Mouse (Mus musculus) gastrocnemius, adult 2 months (tissue): ENCODE data around the gene Gm3173. TPM values are rescaled to one million over a fixed set of nuclear protein-coding genes. Genes with fewer than 3 reads are reported as not detected.
"Not testable (repeated sequence)": the region's sequence is repeated elsewhere in the genome, so short reads cannot be mapped to it uniquely, and the experiment has no call there.

ENCODE experiments used
- DNase-seq: peaks from one replicate; pipeline ENCODE4 v3.0.0; 2022
- H3K27ac ChIP-seq: fragments of 200-600 bp; 2 replicates; pipeline ENCODE4 v1.8.1; 2022; ENCODE audit warnings: mild to moderate bottlenecking
- H3K4me3 ChIP-seq: fragments of 200-600 bp; 2 replicates; pipeline ENCODE4 v1.8.1; 2022; ENCODE audit warnings: mild to moderate bottlenecking, moderate library complexity
- intact Hi-C: fragments of 180-260 bp; cut with DNase I; formaldehyde crosslinking; loops from one replicate; pipeline ENCODE4 v1.15.1; 2025
- long read RNA-seq, 2 experiments: library from polyadenylated mRNA; stranded (forward); transcript quantifications; one replicate each; pipeline ENCODE4 v2.0.0; 2021
- total RNA-seq, 2 experiments: library from RNA; stranded (reverse); gene quantifications; 2 replicates each; pipeline ENCODE4 v1.2.3; 2021

Gm3173 gene
- not detected for total RNA-seq
- long read RNA-seq, experiment 1, result 0 reads
- long read RNA-seq, experiment 2, result 0 reads

DNA sequence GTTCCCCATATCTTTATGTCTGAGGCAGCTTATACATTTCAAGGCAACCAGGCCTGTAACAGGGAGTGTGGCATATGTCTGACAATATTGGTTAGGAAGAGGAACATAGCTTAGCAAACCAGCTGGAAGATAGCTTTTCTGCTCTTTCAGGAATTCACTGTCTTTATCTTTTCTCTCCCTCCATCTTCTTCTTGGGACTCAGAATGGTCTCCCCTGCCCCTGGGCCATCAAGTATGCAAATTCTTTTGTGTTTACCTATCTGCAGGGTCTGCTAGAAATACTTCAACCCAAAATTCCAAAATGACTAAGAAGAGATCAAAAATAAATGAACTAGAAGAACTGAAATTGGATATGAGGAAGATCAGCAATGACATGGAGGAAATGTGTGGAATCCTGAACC, at the start of gene Gm3173:
Gm3173 (plus strand) TSS at position 301 of the 400 bp plus-strand sequence.
- intact Hi-C loops, result not testable (repeated sequence)

DNA sequence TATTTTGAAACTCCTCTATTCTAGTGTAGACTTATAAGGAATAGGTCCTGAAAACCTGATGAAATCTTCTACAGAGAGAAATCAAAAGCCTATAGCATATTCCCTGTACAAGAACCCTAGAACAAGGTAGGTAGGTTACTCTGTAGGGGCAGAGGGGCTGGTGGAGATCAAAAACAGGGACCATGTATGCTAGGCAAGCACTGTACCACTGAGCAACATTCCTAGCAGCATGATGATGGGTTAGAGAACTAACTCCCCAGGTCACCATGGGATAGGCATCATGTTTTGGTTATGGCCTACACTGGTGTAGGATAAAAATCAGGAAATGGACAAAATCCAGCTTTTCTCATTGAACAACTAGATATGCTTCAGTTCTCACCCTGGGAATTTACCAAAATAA, 45.2 kb upstream of the Gm3173 start:
- DNase-seq, H3K4me3 ChIP-seq, intact Hi-C loops: not testable (repeated sequence)

More for the DNA sequence above, at the start of gene Gm3173:
- H3K27ac ChIP-seq, DNase-seq, H3K4me3 ChIP-seq: not testable (repeated sequence)

DNA sequence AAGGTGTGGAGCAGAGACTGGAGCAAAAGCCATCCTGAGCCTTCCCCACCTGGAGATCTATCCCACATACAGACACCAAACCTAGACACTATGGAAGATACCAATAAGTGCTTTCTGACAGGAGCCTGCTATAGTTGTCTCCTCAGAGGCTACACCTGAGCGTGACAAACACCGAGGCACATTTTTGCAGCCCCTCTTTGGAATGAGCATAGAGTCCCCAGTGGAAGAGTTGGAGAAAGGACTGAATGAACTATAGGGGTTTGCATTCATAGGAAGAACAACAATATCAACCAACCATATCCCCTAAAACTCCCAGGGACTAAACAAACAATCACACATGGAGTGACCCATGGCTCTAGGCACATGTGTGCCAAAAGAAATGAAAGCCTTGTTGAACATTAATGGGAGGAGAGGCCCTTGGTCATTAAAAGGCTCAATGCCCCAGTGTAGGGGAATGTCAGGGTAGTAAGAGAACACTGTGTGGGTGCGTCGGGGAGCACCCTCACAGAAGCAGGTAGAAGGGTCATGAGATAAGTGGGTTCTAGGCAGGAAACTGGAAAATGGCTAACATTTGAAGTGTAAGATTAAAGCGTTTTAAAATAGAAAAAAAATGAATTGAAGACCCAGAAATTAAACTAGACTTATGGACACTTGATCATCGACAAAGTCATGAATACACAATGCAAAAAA, 37.8 kb upstream of the Gm3173 start:
- DNase-seq, H3K27ac ChIP-seq, intact Hi-C loops, H3K4me3 ChIP-seq: not testable (repeated sequence)

More for the DNA sequence above, 45.2 kb upstream of the Gm3173 start:
- not testable (repeated sequence) for H3K27ac ChIP-seq

DNA sequence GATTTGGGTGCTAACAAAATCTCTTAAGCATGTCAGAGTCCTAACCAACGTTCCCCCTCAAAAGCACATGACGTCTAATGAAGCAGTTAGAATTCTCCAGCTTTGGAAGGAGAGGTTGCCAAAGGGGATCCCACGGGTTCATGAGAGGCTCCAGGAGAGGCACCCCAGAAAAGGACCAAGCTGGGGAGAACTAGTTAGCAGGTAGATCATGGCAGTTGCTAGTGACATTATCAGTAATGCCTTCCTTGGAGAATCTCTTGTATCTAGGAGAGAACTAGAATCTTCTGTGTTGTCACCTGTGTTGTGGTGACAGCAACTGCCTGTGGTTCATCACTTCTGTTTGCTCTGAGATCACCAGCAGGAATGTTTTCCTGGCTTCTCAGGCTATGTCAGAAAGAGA, 33.6 kb upstream of the Gm3173 start, which contains the start of gene Gm3159:
Gm3159 (plus strand) TSS at position 301 of the 400 bp plus-strand sequence.
- DNase-seq, H3K4me3 ChIP-seq, H3K27ac ChIP-seq, intact Hi-C loops: not testable (repeated sequence)

DNA sequence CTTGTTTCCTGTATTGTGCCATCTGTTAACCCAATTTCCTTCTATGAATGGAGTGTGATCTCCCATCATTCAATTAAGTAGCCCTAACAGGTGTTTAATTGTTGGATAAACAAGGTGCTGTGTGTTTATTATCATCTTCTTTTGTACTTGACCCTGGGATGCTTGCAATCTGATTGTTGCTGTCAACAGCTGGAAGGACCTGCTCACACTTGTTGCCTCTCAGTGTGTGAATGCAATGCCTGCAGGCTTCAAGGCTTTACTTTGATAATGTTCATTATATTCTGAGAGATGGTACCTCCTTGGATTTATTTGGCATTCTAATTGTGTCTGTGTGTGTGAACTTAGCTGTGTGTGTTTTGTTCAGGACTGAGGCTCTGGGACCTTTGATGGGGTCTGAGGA, 32.2 kb upstream of the Gm3173 start:
- intact Hi-C loops, DNase-seq, H3K27ac ChIP-seq, H3K4me3 ChIP-seq: not testable (repeated sequence)

DNA sequence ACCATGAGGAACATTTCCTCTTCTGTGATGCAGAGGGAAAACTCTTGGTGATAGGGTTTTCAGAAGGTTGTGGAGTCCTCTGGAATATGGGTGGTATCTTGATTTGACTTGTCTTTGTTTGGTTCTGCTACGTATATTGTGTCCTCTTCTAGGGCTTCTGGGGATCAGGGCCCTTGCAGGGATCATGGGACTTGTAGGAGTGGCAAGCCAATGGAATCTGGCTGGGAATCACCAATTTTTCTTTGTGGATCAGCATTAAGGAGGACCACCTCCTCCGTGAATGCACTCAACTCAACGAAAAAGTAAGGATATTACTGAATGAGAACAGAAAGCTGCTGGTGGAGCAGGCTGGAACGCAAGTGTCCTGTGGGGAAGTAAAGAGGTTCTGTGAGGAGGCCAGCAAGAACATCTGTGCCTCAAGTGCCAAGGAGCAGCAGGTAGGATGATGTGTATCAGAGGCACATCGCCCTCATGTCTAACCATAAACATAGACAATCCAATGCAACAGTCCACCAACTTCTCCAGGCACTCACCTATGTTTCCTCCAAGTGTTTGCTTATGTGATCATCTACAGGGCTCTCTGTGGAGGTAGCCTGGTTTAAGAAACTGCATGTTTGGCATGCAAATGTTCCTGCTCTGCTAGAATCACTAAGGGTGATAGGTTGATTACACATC, 30.5 kb upstream of the Gm3173 start:
- H3K27ac ChIP-seq, H3K4me3 ChIP-seq, intact Hi-C loops: not testable (repeated sequence)
- DNase-seq, result peak; percentile 9

DNA sequence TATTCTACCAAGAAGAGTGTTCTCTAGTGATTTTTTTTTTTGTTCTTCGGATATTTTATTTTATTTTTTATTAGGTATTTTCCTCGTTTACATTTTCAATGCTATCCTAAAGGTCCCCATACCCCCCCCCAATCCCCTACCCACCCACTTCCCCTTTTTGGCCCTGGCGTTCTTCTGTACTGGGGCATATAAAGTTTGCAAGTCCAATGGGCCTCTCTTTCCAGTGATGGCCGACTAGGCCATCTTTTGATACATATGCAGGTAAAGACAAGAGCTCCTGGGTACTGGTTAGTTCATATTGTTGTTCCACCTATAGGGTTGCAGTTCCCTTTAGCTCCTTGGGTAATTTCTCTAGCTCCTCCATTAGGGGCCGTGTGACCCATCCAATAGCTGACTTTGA, 29.5 kb upstream of the Gm3173 start:
- H3K27ac ChIP-seq, H3K4me3 ChIP-seq, intact Hi-C loops: not testable (repeated sequence)
- peak; percentile 6 for DNase-seq

DNA sequence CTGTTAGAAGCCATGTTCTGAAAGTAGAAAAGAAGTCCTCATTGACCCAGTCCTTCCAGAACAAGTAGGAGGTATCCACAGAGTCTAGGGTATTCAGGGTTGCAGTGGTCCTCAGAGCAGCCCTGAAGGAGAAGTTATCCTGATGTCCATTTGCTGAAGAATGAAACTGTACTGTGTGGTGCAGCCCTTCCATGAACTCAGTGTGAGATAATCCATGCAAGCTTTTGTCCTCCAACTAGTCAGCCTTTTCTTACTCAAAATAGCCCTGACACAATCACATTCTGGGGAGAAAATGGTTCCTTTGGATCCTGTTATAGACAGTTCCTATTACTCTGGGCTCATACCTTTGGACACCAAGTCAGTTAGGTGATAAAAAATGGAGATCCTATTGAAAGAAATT, 27.0 kb upstream of the Gm3173 start:
- DNase-seq, H3K27ac ChIP-seq, H3K4me3 ChIP-seq, intact Hi-C loops: not testable (repeated sequence)

DNA sequence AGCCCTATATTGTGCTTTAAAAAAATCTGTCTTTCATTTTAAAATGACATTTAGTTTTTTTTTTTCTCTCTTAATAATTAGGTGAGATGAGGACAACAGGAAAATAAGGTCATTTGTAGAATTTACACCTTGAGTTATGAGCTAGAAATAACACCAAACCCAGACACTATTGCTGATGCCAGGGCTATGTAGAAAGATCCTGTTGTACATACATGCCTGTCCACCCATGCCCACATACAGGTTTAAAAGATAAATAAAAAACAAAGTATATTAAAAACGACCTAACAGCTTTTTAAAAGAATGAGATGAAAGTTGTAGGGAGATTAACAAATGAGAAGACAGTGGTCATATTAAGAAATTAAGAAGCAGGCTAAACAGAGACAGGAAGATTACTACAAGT, 20.9 kb upstream of the Gm3173 start:
- H3K27ac ChIP-seq, H3K4me3 ChIP-seq, DNase-seq, intact Hi-C loops: not testable (repeated sequence)

DNA sequence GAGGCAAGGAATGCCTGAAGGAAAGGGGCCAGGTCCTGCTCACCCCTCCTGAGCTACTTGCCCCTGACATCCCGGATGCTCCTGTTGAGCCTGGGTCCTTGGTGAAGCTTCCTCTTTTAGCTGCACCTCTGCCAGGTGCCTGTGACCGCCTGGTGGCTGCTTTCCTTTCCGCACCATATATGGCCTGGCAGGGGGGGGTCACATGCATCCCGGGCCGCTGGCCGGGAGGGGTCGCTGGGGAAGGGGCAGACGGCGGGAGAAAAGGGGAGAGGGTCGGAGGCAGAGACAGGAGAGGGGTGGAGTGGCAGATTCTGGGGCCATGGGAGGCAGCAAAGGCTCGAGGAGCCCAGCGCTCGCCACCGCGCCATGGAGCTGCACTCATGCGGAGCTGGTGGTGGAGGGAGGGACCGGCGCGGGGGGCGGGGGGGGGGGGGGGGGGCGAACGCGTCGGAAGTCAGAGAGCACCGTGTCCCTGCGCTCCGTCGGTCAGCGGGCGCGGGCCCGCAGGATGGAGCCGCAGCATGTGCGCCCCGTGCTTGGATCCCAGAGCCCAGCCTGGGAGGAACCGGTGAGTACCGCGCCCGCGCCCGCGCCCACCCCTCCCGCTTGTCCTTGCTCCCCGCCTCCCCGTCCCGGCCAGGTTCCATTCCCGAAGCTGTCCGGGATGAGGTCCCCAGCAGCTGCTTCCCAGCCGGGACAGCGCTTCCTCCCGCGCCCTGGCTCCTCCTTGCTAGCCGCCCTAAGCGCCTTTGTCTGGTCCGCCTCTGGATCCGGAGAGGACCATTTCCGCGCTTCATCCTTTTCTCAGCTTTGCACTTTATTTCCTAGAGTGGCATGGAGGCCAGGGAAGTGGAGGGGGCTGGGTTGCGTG, 15.6 kb upstream of the Gm3173 start, which contains the start of gene Gm3164:
Gm3164 (plus strand) TSS at position 484 of the 871 bp plus-strand sequence.
- peak; percentile 69 for DNase-seq
- H3K27ac ChIP-seq, result peak within 1 kb of the TSS; percentile 38
- H3K4me3 ChIP-seq, result peak within 1 kb of the TSS; percentile 67
- intact Hi-C loops, result not testable (repeated sequence)

DNA sequence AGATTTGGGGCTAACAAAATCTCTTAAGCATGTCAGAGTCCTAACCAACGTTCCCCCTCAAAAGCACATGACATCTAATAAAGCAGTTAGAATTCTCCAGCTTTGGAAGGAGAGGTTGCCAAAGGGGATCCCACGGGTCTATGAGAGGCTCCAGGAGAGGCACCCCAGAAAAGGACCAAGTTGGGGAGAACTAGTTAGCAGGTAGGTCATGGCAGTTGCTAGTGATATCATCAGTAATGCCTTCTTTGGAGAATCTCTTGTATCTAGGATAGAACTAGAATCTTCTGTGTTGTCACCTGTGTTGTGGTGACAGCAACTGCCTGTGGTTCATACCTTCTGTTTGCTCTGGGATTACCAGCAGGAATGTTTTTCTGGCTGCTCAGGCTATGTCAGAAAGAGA, 50.7 kb downstream of the Gm3173 start, which contains the start of gene Gm3182:
Gm3182 (plus strand) TSS at position 301 of the 400 bp plus-strand sequence.
- intact Hi-C loops, result not testable (repeated sequence)

DNA sequence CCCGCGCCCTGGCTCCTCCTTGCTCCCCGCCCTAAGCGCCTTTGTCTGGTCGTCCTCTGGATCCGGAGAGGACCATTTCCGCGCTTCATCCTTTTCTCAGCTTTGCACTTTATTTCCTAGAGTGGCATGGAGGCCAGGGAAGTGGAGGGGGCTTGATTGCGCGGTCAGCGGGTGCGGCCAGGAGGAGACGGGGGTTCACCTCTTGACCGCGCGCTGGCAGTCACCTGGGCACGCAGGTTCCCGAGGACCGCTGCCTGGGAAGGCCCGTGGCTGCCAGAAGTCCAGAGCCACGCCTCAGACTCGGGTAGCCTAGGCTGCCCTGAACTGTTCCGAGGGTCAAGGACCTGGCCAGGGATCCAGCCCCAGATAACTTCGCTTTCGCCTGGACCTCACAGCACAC, 68.6 kb downstream of the Gm3173 start:
- intact Hi-C loops, H3K27ac ChIP-seq, DNase-seq: not testable (repeated sequence)
- H3K4me3 ChIP-seq, result peak overlapping the region; percentile 40

More for the DNA sequence above, 50.7 kb downstream of the Gm3173 start, which contains the start of gene Gm3182:
- not testable (repeated sequence) for H3K4me3 ChIP-seq, DNase-seq, H3K27ac ChIP-seq

DNA sequence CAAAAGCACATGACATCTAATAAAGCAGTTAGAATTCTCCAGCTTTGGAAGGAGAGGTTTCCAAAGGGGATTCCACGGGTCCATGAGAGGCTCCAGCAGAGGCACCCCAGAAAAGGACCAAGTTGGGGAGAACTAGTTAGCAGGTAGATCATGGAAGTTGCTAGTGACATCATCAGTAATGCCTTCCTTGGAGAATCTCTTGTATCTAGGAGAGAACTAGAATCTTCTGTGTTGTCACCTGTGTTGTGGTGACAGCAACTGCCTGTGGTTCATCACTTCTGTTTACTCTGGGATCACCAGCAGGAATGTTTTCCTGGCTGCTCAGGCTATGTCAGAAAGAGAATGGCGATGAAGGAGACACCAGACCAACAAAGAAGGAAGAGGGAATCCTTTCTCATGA, 124.3 kb downstream of the Gm3173 start, which contains the start of gene Gm3047:
Gm3047 (plus strand) TSS at position 301 of the 400 bp plus-strand sequence.
- H3K27ac ChIP-seq, intact Hi-C loops, H3K4me3 ChIP-seq, DNase-seq: not testable (repeated sequence)

Other genes with a start within 250 kb of the Gm3173 start
- not detected for gene Gm2974, start 248.4 kb upstream of the Gm3173 start, total RNA-seq
- gene Gm3138, start 181.4 kb upstream of the Gm3173 start, total RNA-seq, result not detected
- not detected for gene Gm3149, start 113.7 kb upstream of the Gm3173 start, total RNA-seq
- not detected for gene 2610042L04Rik, start 96.2 kb upstream of the Gm3173 start, total RNA-seq
- gene Gm3159, start 33.5 kb upstream of the Gm3173 start, total RNA-seq, result not detected
- under 1 TPM in 1 of 2 experiments, not detected in 1; 0.26 TPM for gene Gm3164, start 15.5 kb upstream of the Gm3173 start, total RNA-seq
- gene Gm3182, start 50.8 kb downstream of the Gm3173 start, total RNA-seq, result not detected
- gene Gm3047, start 124.4 kb downstream of the Gm3173 start, total RNA-seq, result not detected
- not detected for gene Gm8159, start 201.4 kb downstream of the Gm3173 start, total RNA-seq
- gene Gm3239, start 233.2 kb downstream of the Gm3173 start, total RNA-seq, result not detected